Mouse (Mus musculus) fibroblast of lung, adult 2 months (primary cell): ENCODE data around the gene Oscar.

Experiments
- DNase-seq: peaks from one replicate; pipeline ENCODE4 v3.0.0-alpha.2; 2011; ENCODE audit warnings: low read depth

Oscar gene

DNA sequence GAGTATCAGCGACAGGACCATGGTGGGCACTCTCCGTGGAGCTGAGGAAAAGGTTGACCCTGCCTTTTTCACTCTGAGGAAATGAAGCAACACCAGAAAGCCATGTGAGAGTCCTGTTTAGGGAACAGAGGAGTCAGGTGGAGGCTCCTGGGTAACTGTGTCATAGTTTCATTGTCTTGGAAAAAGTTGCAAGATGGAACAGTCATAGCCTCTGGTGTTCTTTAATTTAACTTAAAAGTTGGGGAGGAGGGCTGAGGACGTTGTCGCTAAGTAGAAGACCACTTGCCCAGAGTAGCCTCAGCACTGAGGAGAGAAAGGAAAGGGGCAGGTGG is at the start of gene Oscar:
Gene Oscar, minus strand, starts transcription at position 101 of the 332 bp plus-strand sequence.
- DNase-seq: no peak

DNA sequence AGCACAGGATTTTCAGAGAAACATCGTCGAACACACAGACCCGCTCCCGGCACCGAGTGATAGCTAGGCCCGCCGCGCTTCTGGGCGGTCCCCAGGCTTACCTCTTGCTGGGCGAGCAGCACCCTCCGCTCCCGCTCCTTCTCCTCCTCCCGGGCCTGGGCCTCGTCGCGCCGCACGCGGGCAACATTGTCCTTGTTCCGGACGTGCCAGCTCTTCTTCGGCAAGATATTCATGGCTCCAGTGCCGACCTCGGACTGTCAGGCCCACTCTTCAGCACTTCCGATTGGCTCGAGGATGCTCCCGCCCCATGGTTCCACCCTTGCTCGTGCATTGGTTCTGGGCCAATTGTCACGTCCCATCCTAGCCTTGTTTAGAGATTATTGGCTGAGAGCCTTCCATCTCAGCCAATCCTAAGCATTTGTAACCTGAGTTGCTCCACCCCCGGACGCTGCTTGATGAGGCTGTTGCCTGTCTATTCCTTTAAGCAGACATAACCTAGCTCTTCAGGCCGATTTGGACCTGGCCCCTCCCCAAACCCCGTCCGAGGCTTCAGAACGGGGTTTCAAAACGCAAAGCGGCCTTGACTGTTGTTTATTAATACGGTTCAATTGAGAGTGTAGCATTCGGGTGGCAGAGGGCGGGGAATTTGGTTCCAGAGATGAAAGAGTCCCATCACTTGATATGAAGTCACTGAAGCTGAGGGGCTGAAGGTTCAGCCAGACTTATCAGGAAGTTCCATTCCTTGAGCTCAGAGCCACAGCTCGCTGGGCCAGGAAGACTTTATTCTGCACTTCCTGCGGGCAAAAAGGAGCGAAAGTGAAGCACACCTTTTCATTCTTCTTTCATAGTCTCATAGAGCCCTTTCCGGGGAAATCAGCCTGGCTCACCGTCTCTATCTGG is 49.5 kb upstream of the Oscar start, which contains the start of gene Leng1:
Gene Leng1, minus strand, starts transcription at position 626 of the 900 bp plus-strand sequence.
- DNase-seq: peak; percentile 99

DNA sequence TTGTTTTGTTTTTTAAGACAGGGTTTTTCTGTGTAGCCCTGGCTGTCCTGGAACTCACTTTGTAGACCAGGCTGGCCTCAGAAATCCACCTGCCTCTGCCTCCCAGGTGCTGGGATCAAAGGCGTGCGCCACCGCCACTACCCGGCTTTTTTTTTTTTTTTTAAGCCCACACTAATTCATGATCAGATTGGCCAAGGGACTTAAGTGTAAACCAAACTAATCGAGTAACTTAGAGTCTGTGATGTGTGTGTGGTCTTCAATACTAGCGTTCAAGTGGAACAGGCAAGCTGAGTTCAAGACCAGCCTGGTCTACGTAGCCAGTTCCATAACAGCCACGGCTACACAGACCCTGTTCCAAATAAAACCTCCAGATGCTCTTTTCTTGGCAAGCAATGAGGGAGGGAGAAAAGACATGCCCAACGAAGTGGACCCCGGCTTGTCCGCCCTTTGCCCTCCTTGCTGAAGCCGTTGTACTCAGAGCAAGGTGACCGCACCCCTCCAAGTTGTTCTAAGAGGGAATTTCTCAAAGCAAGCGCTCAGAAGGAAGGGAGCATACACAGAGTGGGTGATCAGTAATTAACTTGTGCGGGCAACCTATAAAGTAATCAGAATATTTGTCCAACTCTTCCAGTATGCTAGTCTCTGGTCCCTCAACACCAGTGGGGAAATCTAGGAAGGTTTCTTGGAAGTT is 48.7 kb upstream of the Oscar start:
- DNase-seq: no peak

DNA sequence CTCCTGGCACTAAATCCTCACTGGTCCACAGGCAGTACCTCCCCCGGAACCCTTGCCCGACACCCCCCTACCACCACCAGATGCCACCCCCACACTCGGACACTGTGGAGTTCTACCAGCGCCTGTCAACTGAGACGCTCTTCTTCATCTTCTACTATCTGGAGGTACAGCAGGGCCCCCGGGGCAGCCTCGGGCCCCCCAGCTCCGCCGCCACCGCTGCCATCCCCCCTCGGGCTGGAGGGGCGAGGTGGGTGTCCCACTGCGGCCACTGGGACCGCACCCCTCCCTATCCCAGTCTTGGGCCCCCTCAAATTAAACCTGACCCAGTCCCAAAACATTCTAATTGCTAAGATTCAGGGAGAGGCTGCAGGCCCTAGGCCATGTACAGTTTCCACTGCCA is 42.6 kb upstream of the Oscar start:
- DNase-seq: no peak

DNA sequence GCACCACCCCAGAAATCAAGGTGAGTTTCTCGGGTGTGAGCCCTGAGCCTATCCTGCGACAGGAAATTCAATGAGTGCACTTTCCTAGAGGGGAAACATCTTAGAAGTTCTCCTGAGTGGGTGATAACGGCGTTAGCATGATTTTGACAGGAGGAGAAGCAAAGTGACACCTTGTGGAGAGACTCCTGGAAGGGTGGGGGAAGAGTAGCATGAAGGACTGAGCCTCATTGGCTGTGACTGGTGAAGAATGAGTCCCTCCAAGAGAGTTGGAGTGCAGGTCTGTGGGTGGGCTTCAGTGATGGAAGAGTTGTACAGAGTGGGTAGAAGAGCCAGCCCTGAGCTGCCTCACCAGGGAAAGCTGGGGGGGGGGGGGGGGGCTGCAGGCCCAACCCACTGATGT is 41.0 kb upstream of the Oscar start:
- no peak for DNase-seq

DNA sequence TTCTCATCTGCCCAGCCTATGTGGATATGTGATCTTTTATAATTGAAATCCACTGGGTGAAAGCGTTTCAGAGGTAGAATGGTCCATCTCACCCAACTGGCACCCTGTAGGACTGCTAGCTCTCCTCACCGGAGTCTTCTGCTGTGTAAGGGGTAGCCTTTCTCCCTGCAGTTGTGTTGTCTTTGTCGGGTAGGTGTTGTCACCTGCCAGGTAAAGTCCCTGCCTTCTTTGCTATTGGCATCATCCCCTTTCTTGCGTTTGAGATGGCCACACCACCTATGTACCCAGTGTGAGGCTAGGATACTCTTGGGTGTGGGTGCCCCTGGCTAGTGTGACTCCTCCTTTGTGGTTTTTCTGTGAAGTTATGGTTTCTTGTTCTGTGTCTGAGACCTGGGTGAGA is 30.7 kb upstream of the Oscar start:
- DNase-seq: no peak

DNA sequence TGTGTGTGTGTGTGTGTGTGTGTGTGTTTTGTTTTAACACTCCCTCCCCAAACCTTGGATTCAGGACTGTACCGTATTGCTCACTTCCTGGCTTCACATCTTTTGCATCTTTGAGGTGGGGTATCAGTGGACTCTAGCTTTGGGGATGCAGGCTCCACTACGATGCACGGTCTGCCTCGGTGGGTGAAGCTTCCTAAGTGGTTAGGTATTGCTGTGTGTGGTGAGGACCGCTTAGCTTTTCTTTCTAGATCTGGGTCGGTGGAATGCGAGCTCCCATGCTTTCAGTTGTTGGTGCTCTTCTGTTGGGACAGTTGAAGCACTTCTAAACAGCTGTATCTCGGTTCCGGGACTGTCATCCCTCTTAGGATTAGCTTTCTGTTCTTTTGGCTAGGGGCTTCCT is 30.2 kb upstream of the Oscar start:
- DNase-seq: no peak

DNA sequence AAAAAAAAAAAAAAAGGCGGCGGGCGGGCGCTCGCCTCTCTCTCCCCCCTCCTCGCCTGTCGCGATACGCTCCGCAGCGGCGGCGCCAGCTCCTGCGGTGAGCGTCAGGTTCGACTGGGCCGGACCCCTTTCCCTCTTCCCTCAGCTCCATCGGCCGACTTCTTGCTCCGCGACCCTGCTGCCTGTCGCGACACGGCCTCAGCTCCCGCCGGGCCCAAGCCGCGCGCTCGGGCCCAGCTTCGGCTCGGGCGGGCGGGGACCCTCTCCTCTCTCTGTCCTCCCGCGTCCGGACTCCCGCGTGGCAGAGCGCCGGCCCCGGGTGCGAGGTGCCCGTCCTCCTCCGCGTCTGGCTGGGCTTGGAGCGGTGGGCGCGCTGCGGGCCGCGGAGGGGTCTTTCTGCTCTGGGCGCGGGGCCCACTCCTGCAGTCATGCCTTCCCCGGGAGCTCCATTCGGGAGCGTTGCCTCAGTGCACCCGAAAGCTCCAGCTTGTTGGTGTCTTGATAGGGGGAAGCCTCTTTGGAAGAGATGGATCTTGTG is 29.6 kb upstream of the Oscar start:
- no peak for DNase-seq

DNA sequence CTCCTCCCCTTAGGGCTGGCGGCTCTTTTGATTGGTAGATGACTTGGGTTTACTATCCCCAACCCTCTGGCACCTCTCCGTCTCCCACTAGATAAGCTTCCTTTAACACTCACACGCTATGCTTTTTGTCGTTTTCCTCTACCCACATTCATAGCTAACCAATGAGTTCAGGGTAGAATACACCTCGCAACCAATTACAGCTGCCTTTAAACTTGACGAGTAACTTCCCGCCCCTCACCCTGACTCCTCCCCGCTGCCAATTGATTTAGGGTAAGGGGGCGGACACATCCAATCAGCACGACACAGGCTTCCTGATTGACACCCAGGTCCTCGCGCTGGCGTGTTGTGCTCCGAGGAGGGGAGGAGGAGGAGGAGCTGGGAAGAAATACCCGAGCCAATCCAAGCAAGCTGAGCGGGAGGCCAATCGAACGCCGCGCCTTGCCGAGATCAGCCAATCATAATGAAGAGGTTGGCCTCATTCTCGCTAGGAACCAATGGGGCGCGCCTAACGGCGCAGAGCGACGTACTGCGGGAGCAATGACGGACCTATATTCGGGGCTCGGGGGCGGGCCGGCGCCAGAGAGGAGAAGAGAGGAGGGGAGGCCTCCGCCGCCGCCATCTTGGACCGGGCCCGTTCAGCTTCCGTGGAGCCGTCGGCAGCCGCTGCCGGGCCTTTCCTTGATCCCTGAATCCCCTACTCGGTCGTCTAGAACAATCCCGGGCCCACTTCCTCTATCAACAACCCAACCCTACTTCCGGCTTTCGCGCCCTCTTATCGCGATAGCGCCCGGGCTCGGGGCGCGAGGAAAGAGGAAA is 28.9 kb upstream of the Oscar start, which contains the start of gene Cnot3:
Gene Cnot3, plus strand, starts transcription at position 597 of the 816 bp plus-strand sequence.
- peak; percentile 100 for DNase-seq

DNA sequence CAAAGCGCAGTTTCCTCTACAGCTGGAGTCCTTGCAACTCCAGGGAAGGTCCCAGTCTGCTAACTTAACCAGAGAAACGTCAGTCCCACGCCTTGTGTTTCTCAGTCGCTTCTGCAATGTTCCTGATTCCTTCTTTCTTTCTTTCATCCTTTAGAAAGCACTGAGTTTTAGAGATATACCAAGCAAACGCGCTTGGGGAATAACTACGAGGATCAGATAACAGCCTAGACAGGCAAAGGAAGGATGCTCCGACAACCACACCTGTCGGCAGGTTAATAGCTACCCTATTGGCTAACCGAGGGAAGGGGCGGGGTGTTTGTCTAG is 28.4 kb upstream of the Oscar start:
- no peak for DNase-seq

DNA sequence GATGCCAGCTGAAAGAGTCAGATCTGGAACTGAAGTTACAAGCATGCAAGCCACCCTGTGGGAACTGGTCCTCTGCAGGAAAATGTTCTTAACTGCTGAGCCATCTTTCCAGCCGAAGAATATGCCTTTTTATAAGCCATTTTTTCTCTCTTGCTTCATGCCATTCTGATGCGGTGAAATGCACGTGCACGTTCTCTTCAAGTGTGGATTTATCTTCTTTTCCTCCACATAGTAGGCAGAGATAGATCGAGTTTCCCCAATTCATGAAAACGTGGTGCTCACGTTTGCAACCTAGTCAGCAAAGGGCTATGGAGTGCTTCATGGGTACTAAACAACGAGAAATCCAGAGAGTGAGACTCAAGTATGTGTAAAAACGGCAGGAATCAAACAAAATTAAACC is 27.9 kb upstream of the Oscar start:
- DNase-seq: no peak

DNA sequence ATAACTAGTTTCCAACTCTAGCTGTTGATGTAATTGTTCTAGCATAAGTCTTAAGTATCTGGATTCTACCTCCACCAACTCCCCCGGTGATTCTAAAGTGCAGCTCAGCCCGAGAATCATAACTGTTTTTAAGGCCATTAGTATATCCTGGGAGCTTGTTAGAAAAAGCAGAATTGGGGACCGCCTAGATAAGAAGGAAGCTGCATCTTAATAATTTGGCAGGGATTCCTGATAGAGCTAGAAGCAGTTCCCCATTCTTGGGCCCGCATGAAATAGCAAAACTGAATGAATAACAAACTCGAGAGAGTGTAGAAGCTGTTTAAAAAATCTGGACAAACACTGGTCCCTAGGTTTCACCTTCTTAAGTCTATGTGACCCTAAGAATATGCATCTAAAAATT is 27.5 kb upstream of the Oscar start:
- DNase-seq: no peak

DNA sequence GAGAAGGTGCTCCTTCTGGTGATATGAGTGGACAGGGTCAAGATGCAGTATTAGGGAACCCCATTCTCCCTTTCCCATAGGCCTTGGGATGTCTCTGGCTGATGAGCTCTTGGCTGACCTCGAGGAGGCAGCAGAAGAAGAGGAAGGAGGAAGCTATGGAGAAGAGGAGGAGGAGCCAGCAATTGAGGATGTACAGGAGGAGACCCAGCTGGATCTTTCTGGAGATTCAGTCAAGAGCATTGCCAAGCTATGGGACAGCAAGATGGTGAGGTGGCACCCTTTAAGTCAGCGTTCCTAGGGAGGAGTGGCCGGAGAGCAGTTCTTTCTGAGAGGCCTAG is 14.5 kb upstream of the Oscar start:
- DNase-seq: no peak

DNA sequence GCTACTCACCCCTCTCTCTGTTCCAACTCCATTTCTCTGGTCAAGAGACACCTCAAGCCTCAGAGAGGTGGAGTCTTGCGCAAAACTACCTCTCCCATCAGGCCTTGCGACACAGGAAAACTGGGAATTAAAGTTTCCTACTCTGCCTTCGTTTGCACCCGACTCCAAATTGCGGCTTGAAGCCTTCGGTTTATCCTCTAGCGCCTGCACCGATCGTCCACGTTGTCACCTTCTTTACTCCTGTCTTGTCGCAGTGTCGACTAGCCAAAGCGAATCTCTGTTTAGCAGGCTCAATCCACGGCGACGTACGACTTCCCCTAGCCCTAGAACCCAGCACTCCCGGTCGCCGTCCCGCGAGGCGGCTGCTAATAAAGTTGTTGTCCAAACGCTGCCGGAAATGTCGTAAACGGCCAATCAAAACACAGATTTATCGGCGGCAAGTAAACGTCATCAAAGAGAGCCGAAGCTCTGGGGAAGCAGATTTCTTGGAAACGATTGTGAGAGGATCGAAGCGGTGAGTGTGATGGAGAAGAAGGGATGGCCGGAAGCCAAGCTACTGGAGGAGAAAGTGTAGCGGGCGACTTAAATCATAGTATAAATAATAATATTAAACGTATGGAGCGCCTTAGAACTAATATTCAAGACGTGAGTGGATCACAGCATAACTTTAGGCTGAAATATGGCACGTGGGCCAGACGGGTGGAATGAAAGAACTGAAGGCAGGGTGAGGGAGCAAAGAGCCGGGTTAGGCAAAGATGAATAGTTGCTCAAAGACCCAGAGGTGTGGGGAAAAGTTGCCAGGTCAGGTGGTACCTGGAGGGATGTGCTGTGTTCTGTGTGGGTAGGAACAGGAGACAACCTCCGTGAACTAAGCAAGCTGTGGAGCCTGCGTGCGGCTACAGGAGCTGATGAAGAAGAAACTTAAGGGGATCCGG is 13.9 kb upstream of the Oscar start, which contains the start of the genes Tfpt and Prpf31:
Gene Tfpt, minus strand, starts transcription at position 387 of the 935 bp plus-strand sequence.
Gene Prpf31, plus strand, starts transcription at position 443 of the 935 bp plus-strand sequence.
- DNase-seq: peak; percentile 94

DNA sequence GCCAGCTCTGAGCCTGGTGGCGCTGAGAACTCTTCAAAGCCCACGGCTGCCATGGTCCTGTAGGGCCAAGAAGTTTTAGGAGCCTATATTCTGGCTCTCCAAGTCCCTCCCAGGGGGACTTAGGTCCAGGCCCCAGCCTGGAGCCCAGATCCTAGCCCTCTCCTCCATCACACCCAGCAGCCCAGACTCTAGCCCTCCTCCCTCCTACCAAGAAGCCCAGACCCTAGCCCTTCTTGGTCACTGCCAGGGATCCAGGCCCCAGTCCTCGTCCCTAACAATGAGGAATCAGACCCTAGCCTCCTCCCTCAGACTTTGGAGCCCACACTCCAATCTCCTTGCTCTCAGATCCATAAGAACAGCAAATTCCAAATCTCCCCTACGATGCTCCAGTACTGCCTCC is 13.1 kb upstream of the Oscar start:
- no peak for DNase-seq

DNA sequence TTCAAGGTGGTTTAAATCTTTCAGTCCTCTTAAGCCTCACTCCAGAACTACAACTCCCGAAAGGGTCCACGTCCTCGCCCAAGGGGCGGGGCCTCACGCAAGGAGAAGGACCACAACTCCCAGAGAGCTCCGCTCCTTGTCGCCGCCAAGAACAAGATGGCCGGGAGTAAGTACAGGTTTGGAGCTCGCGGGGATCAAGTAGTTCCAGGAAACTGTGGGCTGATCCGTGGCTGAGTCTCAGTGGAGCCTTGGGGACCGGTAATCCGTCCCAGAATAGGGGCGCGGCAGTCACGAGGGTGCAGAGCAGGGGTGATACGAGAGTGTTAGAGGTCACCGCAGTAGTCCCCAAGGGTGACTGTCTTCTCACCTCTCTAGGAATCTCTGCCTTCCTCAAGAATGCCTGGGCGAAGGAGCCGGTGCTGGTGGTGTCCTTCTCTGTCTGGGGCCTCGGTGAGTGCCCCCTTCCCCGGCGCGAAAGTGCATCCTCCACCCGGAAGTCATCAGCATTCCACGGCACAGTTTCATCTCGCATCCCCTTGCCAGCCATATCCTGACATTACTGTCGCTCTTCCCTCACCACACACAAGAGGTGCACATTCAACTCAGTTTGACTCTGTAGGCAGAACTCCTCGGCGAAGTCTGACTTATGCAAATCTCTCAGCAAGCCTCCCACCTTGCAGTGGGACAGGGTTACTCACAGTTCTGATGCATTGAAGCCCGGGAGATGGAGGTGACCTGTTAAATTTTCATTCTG is 1.5 kb upstream of the Oscar start, which contains the start of gene Ndufa3:
Gene Ndufa3, plus strand, starts transcription at position 132 of the 754 bp plus-strand sequence.
- peak; percentile 78 for DNase-seq

DNA sequence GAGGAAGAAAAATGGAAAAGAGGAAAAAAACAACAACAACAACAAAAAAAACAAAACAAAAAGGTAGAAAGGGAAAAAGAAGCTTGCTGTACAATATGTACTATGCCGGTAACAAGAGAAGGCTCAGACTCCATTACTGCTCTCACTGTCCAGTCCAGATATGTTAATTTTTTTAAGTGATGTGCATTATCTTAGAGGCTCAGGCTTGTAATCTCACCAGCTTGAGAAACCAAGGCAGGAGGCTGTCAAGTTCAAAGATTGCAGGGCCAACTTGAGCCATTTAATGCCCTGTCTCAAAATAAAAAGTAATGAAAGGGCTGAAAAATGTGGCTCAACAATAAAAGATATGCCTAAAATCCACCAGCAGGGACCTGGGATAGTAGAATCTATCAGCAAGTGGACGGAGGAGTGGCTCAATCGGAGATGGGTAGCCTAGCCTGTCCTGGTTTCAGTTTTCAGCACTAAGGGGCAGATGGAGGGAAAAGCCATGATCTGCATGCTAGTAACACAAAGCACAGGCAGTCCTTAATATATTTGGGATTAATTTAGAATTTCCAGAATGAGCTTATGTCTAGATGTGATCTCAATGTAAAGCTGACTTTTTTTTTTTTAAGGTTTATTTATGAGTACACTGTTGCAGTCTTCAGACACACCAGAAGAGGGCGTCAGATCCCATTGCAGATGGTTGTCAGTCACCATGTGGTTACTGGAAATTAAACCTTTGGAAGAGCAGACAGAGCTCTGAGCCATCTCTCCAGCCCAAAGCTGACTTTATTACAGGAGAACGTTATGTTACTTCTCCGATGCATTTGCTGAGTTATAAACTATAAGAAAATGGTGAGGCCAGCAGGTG is 658 bp upstream of the Oscar start:
- no peak for DNase-seq

DNA sequence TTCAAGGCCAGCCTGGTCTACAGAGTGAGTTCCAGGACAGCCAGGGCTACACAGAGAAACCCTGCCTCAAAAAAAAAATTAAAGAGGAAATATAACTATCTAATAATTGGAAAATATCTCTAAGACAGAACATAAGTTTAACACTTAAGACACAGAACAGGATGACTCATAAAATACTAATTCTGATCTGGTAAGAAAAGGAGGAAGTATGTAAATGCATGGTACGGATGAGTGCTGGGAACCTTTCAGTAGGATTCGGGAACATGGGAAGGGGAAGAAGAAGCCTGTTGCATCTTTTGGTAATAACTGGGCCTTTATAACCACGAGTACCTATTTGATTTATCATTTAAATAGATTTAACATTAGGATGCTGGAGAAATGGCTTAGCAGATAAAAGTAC is 1.9 kb downstream of the Oscar start:
- no peak for DNase-seq

DNA sequence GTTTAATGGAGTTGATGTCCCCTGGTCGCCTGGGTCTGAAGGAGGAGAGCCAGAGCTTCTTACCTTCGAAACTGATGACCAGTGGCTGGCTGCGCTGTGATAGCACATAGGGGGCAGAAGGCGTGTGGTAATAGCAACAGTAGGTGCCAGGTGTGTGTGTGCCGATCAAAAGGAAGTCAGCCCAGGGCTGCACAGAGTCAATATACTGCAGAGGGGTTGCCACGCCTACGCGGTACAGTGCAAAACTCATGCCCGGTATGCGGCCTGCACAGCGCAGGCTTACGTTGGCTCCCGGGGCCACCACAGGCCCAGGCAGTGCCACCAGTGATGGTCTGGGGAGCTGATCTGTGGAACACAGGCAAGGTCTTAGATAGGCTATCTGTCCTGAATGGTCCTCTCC is 5.0 kb downstream of the Oscar start:
- DNase-seq: no peak
